Mouse (Mus musculus) ES-Bruce4 (cell line): Measurements from ENCODE around the gene Rpl7l1. TPM values are rescaled to one million over a fixed set of nuclear protein-coding genes. Genes with fewer than 3 reads are reported as not detected.

Experiments
- H3K27ac ChIP-seq: 2 replicates; pipeline ENCODE4 v1.5.1; 2012; ENCODE audit warnings: low read length, inconsistent platforms; ENCODE audit not compliant: insufficient read depth
- H3K27me3 ChIP-seq: 2 replicates; pipeline ENCODE4 v1.6.1; 2012; ENCODE audit warnings: mild to moderate bottlenecking, low read length, inconsistent platforms; ENCODE audit not compliant: control insufficient read depth, poor library complexity, insufficient read depth, severe bottlenecking
- H3K36me3 ChIP-seq: 2 replicates; pipeline ENCODE4 v1.6.1; 2012; ENCODE audit warnings: inconsistent platforms, mild to moderate bottlenecking, low read length, moderate library complexity; ENCODE audit not compliant: control insufficient read depth, poor library complexity, insufficient read depth, severe bottlenecking
- H3K4me1 ChIP-seq: one replicate; pipeline ENCODE4 v1.8.1; 2011; ENCODE audit warnings: low read length; ENCODE audit not compliant: control insufficient read depth, insufficient read depth
- H3K4me3 ChIP-seq: 2 replicates; pipeline ENCODE4 v1.5.1; 2011; ENCODE audit warnings: low read depth, mild to moderate bottlenecking, low read length
- H3K9ac ChIP-seq: 2 replicates; pipeline ENCODE4 v1.6.1; 2012; ENCODE audit warnings: low read depth, mild to moderate bottlenecking, inconsistent platforms; ENCODE audit not compliant: poor library complexity, severe bottlenecking
- H3K9me3 ChIP-seq: replicated peaks from 2 replicates; pipeline ENCODE4 v1.6.1; 2012; ENCODE audit warnings: mild to moderate bottlenecking, low read length, inconsistent platforms; ENCODE audit not compliant: control insufficient read depth, poor library complexity, insufficient read depth, severe bottlenecking
- CTCF ChIP-seq: IDR thresholded peaks from one replicate; pipeline ENCODE4 v1.8.1; 2011; ENCODE audit warnings: low read depth, low read length
- EP300 ChIP-seq: IDR thresholded peaks from 2 replicates; pipeline ENCODE4 v1.6.1; 2011; ENCODE audit warnings: low read depth, low read length; ENCODE audit not compliant: insufficient read depth
- POLR2A ChIP-seq: IDR thresholded peaks from one replicate; pipeline ENCODE4 v1.8.1; 2011; ENCODE audit warnings: low read length; ENCODE audit not compliant: insufficient read depth
- polyA plus RNA-seq: library from polyadenylated mRNA; stranded (reverse); fragments of >200 nt; gene quantifications from 2 replicates; pipeline ENCODE4 v1.2.4, GENCODE M21; 2011; ENCODE audit warnings: low read depth; ENCODE audit not compliant: missing spikeins, insufficient read depth, insufficient read length

Gene Rpl7l1
- polyA plus RNA-seq, 1 experiment = 196 TPM

GRCm38 (mm10) chr17:46741305-46741704 lies 41.2 kb downstream of the Rpl7l1 start:
- Histone ChIP-seq H3K27me3 (no peaks in the 10 kb centered on the region), H3K4me3 (no peak overlapping the region), H3K27ac (no peak overlapping the region), H3K4me1 (no peaks in the 10 kb centered on the region), H3K9me3 (no peaks in the 10 kb centered on the region), H3K9ac (no peak overlapping the region), H3K36me3 (peaks cover 7% of the 10 kb centered on the region; the same call in 1 of the 2 replicates)
- TF ChIP-seq POLR2A (no peak), CTCF (no peak), EP300 (no peak)

- no peaks in the 10 kb centered on the region for H3K9me3 ChIP-seq
- no peak overlapping the region for H3K27ac ChIP-seq
- H3K9ac ChIP-seq = no peak overlapping the region
- H3K27me3 ChIP-seq = no peaks in the 10 kb centered on the region
- H3K36me3 ChIP-seq = no peaks in the 10 kb centered on the region
- H3K4me1 ChIP-seq = no peaks in the 10 kb centered on the region
- TF ChIP-seq EP300 = no peak
- TF ChIP-seq CTCF = peak; percentile 90
- no peak overlapping the region for H3K4me3 ChIP-seq
These were observed 46.3 kb downstream of the Rpl7l1 start for GRCm38 (mm10) chr17:46736160-46736559.

- H3K4me1 ChIP-seq = no peaks in the 10 kb centered on the region
- H3K27me3 ChIP-seq = no peaks in the 10 kb centered on the region
- H3K4me3 ChIP-seq = no peak overlapping the region
- H3K9me3 ChIP-seq = no peaks in the 10 kb centered on the region
- H3K9ac ChIP-seq = no peak overlapping the region
- TF ChIP-seq CTCF (no peak), EP300 (no peak), POLR2A (no peak)
- H3K36me3 ChIP-seq = no peaks in the 10 kb centered on the region
- no peak overlapping the region for H3K27ac ChIP-seq
These were observed 47.2 kb downstream of the Rpl7l1 start for GRCm38 (mm10) chr17:46735287-46735686.

GRCm38 (mm10) chr17:46734055-46734454 lies 48.4 kb downstream of the Rpl7l1 start:
- Histone ChIP-seq H3K27ac (no peak overlapping the region), H3K4me1 (no peaks in the 10 kb centered on the region), H3K27me3 (no peaks in the 10 kb centered on the region), H3K9me3 (no peaks in the 10 kb centered on the region), H3K36me3 (no peaks in the 10 kb centered on the region), H3K4me3 (no peak overlapping the region), H3K9ac (no peak overlapping the region)
- TF ChIP-seq POLR2A (no peak), EP300 (no peak), CTCF (no peak)

- H3K36me3 ChIP-seq = no peaks in the 10 kb centered on the region
- H3K27ac ChIP-seq = no peak within 1 kb of the TSS
- peak within 1 kb of the TSS; percentile 48 for H3K4me3 ChIP-seq
- H3K4me1 ChIP-seq = no peaks in the 10 kb centered on the region
- H3K9ac ChIP-seq = peak within 1 kb of the TSS; percentile 7
- TF ChIP-seq EP300 (no peak), POLR2A (no peak), CTCF (no peak)
- no peaks in the 10 kb centered on the region for H3K27me3 ChIP-seq
- H3K9me3 ChIP-seq = no peaks in the 10 kb centered on the region
These were observed 53.6 kb downstream of the Rpl7l1 start, which contains the start of gene Gnmt for GRCm38 (mm10) chr17:46728904-46729318. Gene Gnmt, minus strand, starts transcription at chr17:46729168.

GRCm38 (mm10) chr17:46728496-46728895 lies 54.0 kb downstream of the Rpl7l1 start:
- H3K9ac ChIP-seq = peak overlapping the region; percentile 7
- H3K4me3 ChIP-seq = peak overlapping the region; percentile 48
- no peaks in the 10 kb centered on the region for H3K27me3 ChIP-seq
- TF ChIP-seq CTCF = no peak
- no peak for TF ChIP-seq EP300
- no peak for TF ChIP-seq POLR2A
- no peaks in the 10 kb centered on the region for H3K4me1 ChIP-seq
- no peak overlapping the region for H3K27ac ChIP-seq
- no peaks in the 10 kb centered on the region for H3K9me3 ChIP-seq
- no peaks in the 10 kb centered on the region for H3K36me3 ChIP-seq
